In the genomic region with DNA sequence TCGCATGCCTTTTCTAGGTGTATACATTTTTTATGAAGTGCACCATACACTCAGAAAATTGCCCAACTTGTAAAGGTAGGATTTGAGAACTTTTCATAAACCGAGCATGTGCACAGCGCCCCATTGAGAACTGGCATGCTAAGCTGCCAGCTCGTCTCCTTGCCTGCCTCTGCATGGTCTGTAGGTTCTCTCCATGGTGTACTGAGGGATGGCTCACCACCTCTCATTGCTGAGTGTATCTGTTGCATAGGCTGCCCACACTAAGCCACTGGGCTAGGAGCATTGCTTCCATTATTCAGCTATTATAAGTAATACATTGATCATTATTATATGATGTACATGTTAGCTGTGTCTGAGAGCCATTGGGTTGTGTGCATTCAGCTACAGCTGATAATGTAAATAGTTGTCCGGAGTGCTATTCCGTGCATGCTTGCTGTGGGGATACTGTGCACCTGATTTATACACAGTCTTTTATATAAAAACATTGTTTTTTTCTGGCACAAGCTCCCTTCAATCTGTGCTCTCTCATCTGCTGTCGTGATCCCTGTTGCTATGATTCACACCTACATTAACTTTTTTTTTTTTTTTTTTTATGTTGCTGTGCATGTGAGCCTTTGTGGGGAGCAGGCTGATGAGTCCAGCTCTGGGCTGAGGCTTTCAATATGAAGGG, we compare ENCODE assay signal across 43 mouse cellular contexts. TPM values are rescaled to one million over a fixed set of nuclear protein-coding genes. Genes with fewer than 3 reads are reported as not detected.
DNase-seq lines count a peak whose midpoint lies in the region; TF ChIP-seq lines count a peak whose summit lies in the region.
"Had no signal": no experiment of that assay in that cellular context is flagged by ENCODE, and none has a peak within 500 bp of the region (broad histone marks: within the 10 kb centered on the region; RNA-seq: fewer than 3 reads in every experiment).

No protein-coding gene starts in this region.

- no peaks in the 10 kb centered on the region for H3K27me3 ChIP-seq in cerebellum, adult 2 months (ENCODE audit: control insufficient read depth, insufficient read depth, low read length)
- H3K27me3 ChIP-seq: embryonic facial prominence, embryonic 13.5 days; forebrain, embryonic 15.5 days; hindbrain, embryonic 15.5 days; limb, embryonic 15.5 days; liver, embryonic 13.5 days; midbrain, embryonic 15.5 days had no signal

- H3K4me1 ChIP-seq in cerebellum, adult 2 months (ENCODE audit: control insufficient read depth, insufficient read depth, low read length) = no peaks in the 10 kb centered on the region
- H3K4me1 ChIP-seq: embryonic facial prominence, embryonic 13.5 days; forebrain, embryonic 10.5 days; forebrain, embryonic 15.5 days; hindbrain, embryonic 15.5 days; limb, embryonic 10.5 days; limb, embryonic 15.5 days; liver, embryonic 13.5 days; midbrain, embryonic 15.5 days had no signal

- no peak overlapping the region for H3K4me3 ChIP-seq in cerebellum, adult 2 months (replicated peaks; ENCODE audit: insufficient read depth, low read depth, low read length)
- H3K4me3 ChIP-seq: embryonic facial prominence, embryonic 13.5 days; forebrain, embryonic 10.5 days; forebrain, embryonic 15.5 days; hindbrain, embryonic 15.5 days; limb, embryonic 10.5 days; limb, embryonic 15.5 days; liver, embryonic 13.5 days; midbrain, embryonic 15.5 days had no signal

- 62% methylated on average over 7 of the region's 7 CpGs for WGBS in cerebellum, adult 2 months

- TF ChIP-seq POLR2A in cerebellum, adult 2 months (IDR thresholded peaks at IDR 0.05; ENCODE audit: borderline replicate concordance, insufficient read depth, low read length) = no peak

- intact Hi-C loops in heart, postnatal 25 days (cut with DNase I) = no loop called here
- intact Hi-C loops in left cerebral cortex, postnatal 36 days (cut with DNase I) = no loop called here
- intact Hi-C loops in left cerebral cortex, postnatal 10 days (cut with DNase I) = loop anchor here (10.0 kb wide), 1 partner anchor 637 kb away; a partner anchor contains a TSS

- H3K27ac ChIP-seq in cerebellum, adult 2 months (ENCODE audit: insufficient read depth, low read length) = no peak overlapping the region
- H3K27ac ChIP-seq: embryonic facial prominence, embryonic 13.5 days; forebrain, embryonic 10.5 days; forebrain, embryonic 15.5 days; hindbrain, embryonic 15.5 days; limb, embryonic 10.5 days; limb, embryonic 15.5 days; liver, embryonic 13.5 days; midbrain, embryonic 15.5 days had no signal

- peak; percentile 82 for DNase-seq in heart, adult 11 months
- no peak for DNase-seq in heart, postnatal 25 days (ENCODE audit: low spot score)
- DNase-seq in left cerebral cortex, postnatal 36 days (ENCODE audit: low spot score in 2 of 2) = peak; percentile 19 to 24
- no peak for DNase-seq in left cerebral cortex, postnatal 10 days (ENCODE audit: extremely low spot score in 1 of 2, low spot score in 2 of 2)
- DNase-seq in brain, adult 2 months (ENCODE audit: low read depth, low spot score) = peak; percentile 52
- peak; percentile 61 for DNase-seq in layer of hippocampus, adult 9-11 months
- DNase-seq in yolk sac, embryonic 10.5 days (ENCODE audit: low spot score) = no peak
- DNase-seq in cerebellum, adult 2 months = no peak
- DNase-seq: adrenal gland, postnatal 10 days; cerebellum, adult 11 months; cerebellum, adult 9-11 months; heart, postnatal 4 days; kidney, adult 11 months; kidney, postnatal 25 days; liver, embryonic 13.5 days; lung, adult 18-20 months; lung, postnatal 4 days; thymus, postnatal 4 days had no signal

- TF ChIP-seq CTCF in cerebellum, adult 2 months (IDR thresholded peaks at IDR 0.05; ENCODE audit: borderline replicate concordance, insufficient read depth, low read depth, low read length) = no peak

RNA-seq across cellular contexts. Expression of a gene that starts 14.8 kb away (rescaled TPM):
- total RNA-seq in heart, postnatal 25 days (2021) = not detected
- total RNA-seq in left cerebral cortex, postnatal 36 days (2021) = not detected
- total RNA-seq in left cerebral cortex, postnatal 10 days (2021) = not detected
- polyA plus RNA-seq in cerebellum, adult 2 months (2012; rRNA removed) = 0.10 TPM in 2 replicates
- total RNA-seq: adrenal gland, postnatal 10 days; common myeloid progenitor, adult 5-6 weeks; gastrocnemius, adult 8-10 months; heart, postnatal 4 days; megakaryocyte-erythroid progenitor cell, adult 5-6 weeks; MEL had no signal
- polyA plus RNA-seq: embryonic facial prominence, embryonic 13.5 days; forebrain, embryonic 10.5 days; forebrain, embryonic 15.5 days; gonadal fat pad, adult 2 months; heart, embryonic 11.5 days; heart, embryonic 16.5 days; hindbrain, embryonic 15.5 days; inflammation-experienced regulatory T-cells, adult 6 months; kidney, embryonic 14.5 days; limb, embryonic 10.5 days; limb, embryonic 15.5 days; liver, embryonic 13.5 days; lung, postnatal 0 days; midbrain, embryonic 15.5 days; neural tube, embryonic 11.5 days; Patski; small intestine, adult 2 months; stomach, embryonic 14.5 days; testis, adult 2 months had no signal

RNA-seq across cellular contexts. Expression of a gene that starts 17.9 kb away (rescaled TPM):
- not detected for total RNA-seq in heart, postnatal 25 days (2021)
- not detected for total RNA-seq in left cerebral cortex, postnatal 36 days (2021)
- not detected for total RNA-seq in left cerebral cortex, postnatal 10 days (2021)
- polyA plus RNA-seq in cerebellum, adult 2 months (2012; rRNA removed) = not detected in 2 replicates
- total RNA-seq: adrenal gland, postnatal 10 days; common myeloid progenitor, adult 5-6 weeks; gastrocnemius, adult 8-10 months; heart, postnatal 4 days; layer of hippocampus, postnatal 36 days; megakaryocyte-erythroid progenitor cell, adult 5-6 weeks; MEL; neutrophil, adult 5-6 weeks had no signal
- polyA plus RNA-seq: embryonic facial prominence, embryonic 13.5 days; forebrain, embryonic 10.5 days; forebrain, embryonic 15.5 days; gonadal fat pad, adult 2 months; heart, embryonic 11.5 days; hindbrain, embryonic 15.5 days; kidney, embryonic 14.5 days; limb, embryonic 10.5 days; limb, embryonic 15.5 days; liver, embryonic 13.5 days; lung, postnatal 0 days; midbrain, embryonic 15.5 days; neural tube, embryonic 11.5 days; Patski; small intestine, adult 2 months; stomach, embryonic 14.5 days; testis, adult 2 months had no signal

RNA-seq across cellular contexts. Expression of a gene that starts 23.3 kb away (rescaled TPM):
- total RNA-seq in heart, postnatal 25 days (2021) = not detected
- total RNA-seq in left cerebral cortex, postnatal 36 days (2021) = not detected
- not detected for total RNA-seq in left cerebral cortex, postnatal 10 days (2021)
- polyA plus RNA-seq in cerebellum, adult 2 months (2012; rRNA removed) = not detected in 2 replicates
- total RNA-seq: adrenal gland, postnatal 10 days; common myeloid progenitor, adult 5-6 weeks; gastrocnemius, adult 8-10 months; heart, postnatal 4 days; layer of hippocampus, postnatal 36 days; megakaryocyte-erythroid progenitor cell, adult 5-6 weeks; MEL; neutrophil, adult 5-6 weeks had no signal
- polyA plus RNA-seq: embryonic facial prominence, embryonic 13.5 days; forebrain, embryonic 10.5 days; forebrain, embryonic 15.5 days; gonadal fat pad, adult 2 months; heart, embryonic 11.5 days; heart, embryonic 16.5 days; hindbrain, embryonic 15.5 days; kidney, embryonic 14.5 days; limb, embryonic 10.5 days; limb, embryonic 15.5 days; liver, embryonic 13.5 days; lung, postnatal 0 days; midbrain, embryonic 15.5 days; neural tube, embryonic 11.5 days; Patski; small intestine, adult 2 months; stomach, embryonic 14.5 days; testis, adult 2 months; thymus, postnatal 0 days had no signal

RNA-seq across cellular contexts. Expression of a gene that starts 30.2 kb away (rescaled TPM):
- total RNA-seq in heart, postnatal 25 days (2021) = not detected
- not detected for total RNA-seq in left cerebral cortex, postnatal 36 days (2021)
- total RNA-seq in left cerebral cortex, postnatal 10 days (2021) = under 1 TPM; 0.26 to 0.36 TPM
- 0.03 TPM in 1 of 2 replicates, not detected in the other for polyA plus RNA-seq in cerebellum, adult 2 months (2012; rRNA removed)
- total RNA-seq: common myeloid progenitor, adult 5-6 weeks; gastrocnemius, adult 8-10 months; MEL had no signal
- polyA plus RNA-seq: embryonic facial prominence, embryonic 13.5 days; forebrain, embryonic 10.5 days; forebrain, embryonic 15.5 days; heart, embryonic 11.5 days; kidney, embryonic 14.5 days; limb, embryonic 15.5 days; midbrain, embryonic 15.5 days; neural tube, embryonic 11.5 days; Patski had no signal

RNA-seq across cellular contexts. Expression of a gene that starts 33.2 kb away (rescaled TPM):
- under 1 TPM; 0.36 to 0.84 TPM for total RNA-seq in heart, postnatal 25 days (2021)
- 100 to 1,000 TPM; 141 to 186 TPM for total RNA-seq in left cerebral cortex, postnatal 36 days (2021)
- 100 to 1,000 TPM; 172 to 178 TPM for total RNA-seq in left cerebral cortex, postnatal 10 days (2021)
- polyA plus RNA-seq in cerebellum, adult 2 months (2012; rRNA removed) = 25.9 and 27.7 TPM in 2 replicates
- total RNA-seq: common myeloid progenitor, adult 5-6 weeks; MEL; neutrophil, adult 5-6 weeks had no signal
- polyA plus RNA-seq: inflammation-experienced regulatory T-cells, adult 6 months; limb, embryonic 10.5 days had no signal

Comparison
In these comparisons a context has a peak if more than half of its experiments do, and no peak if none do; other contexts are left out.
1. DNase-seq: peak in heart, adult 11 months (single experiment), left cerebral cortex, postnatal 36 days (2 of 2), brain, adult 2 months (single experiment) and layer of hippocampus, adult 9-11 months (single experiment); none in heart, postnatal 25 days (single experiment), left cerebral cortex, postnatal 10 days (0 of 2), yolk sac, embryonic 10.5 days (single experiment) and cerebellum, adult 2 months (0 of 2).